Mouse (Mus musculus) brain, embryonic 14.5 days (tissue): ENCODE data around the gene Slc1a2.

Experiments
- CTCF ChIP-seq: fragments of 200-500 bp; IDR thresholded peaks from 2 replicates; pipeline ENCODE4 v1.5.1; 2012; ENCODE audit warnings: inconsistent platforms, mild to moderate bottlenecking, moderate library complexity, borderline replicate concordance; ENCODE audit not compliant: insufficient read depth, insufficient read length; ENCODE audit errors: extremely low read depth
- POLR2A ChIP-seq: fragments of 200-500 bp; IDR thresholded peaks from 2 replicates; pipeline ENCODE4 v1.6.1; 2012; ENCODE audit warnings: mild to moderate bottlenecking, inconsistent platforms, borderline replicate concordance; ENCODE audit not compliant: poor library complexity, insufficient read depth, insufficient read length, severe bottlenecking; ENCODE audit errors: extremely low read depth

GRCm38 (mm10) chr2:102711511-102711910 lies 53.1 kb downstream of the Slc1a2 start:
- TF ChIP-seq CTCF (no peak), POLR2A (no peak)
